Mouse (Mus musculus) midbrain, embryonic 13.5 days (tissue): Measurements from ENCODE around the gene Nwd2. TPM values are rescaled to one million over a fixed set of nuclear protein-coding genes. Genes with fewer than 3 reads are reported as not detected.

ENCODE experiments used
- ATAC-seq: fragments of 200-750 bp; cut with Nextera tagmentation; 2 replicates; pipeline ENCODE4 v1.8.0; 2017; ENCODE audit warnings: mild to moderate bottlenecking, moderate TSS enrichment, moderate library complexity
- H3K27ac ChIP-seq: fragments of 300-500 bp; sonication (generic); 2 replicates; pipeline ENCODE4 v1.5.1; 2015; ENCODE audit warnings: inconsistent platforms, mild to moderate bottlenecking, moderate library complexity
- H3K27me3 ChIP-seq: fragments of 300-500 bp; sonication (generic); 2 replicates; pipeline ENCODE4 v1.6.1; 2015; ENCODE audit warnings: mild to moderate bottlenecking, inconsistent platforms
- H3K36me3 ChIP-seq: fragments of 300-500 bp; sonication (generic); 2 replicates; pipeline ENCODE4 v1.6.1; 2015; ENCODE audit warnings: mild to moderate bottlenecking, inconsistent platforms
- H3K4me1 ChIP-seq: fragments of 300-500 bp; sonication (generic); replicated peaks from 2 replicates; pipeline ENCODE4 v1.6.1; 2015; ENCODE audit warnings: inconsistent platforms
- H3K4me2 ChIP-seq: fragments of 300-500 bp; sonication (generic); replicated peaks from 2 replicates; pipeline ENCODE4 v1.6.1; 2015; ENCODE audit warnings: moderate library complexity, mild to moderate bottlenecking, inconsistent platforms
- H3K4me3 ChIP-seq: fragments of 300-500 bp; sonication (generic); replicated peaks from 2 replicates; pipeline ENCODE4 v1.5.1; 2015; ENCODE audit warnings: mild to moderate bottlenecking, inconsistent platforms
- H3K9ac ChIP-seq: fragments of 300-500 bp; sonication (generic); replicated peaks from 2 replicates; pipeline ENCODE4 v1.6.1; 2015; ENCODE audit warnings: mild to moderate bottlenecking, inconsistent platforms
- H3K9me3 ChIP-seq: fragments of 300-500 bp; sonication (generic); 2 replicates; pipeline ENCODE4 v1.6.1; 2016; ENCODE audit warnings: mild to moderate bottlenecking, inconsistent platforms
- WGBS: fragments of 180-500 bp; shearing (Covaris S2); methylation state at CpG from one replicate; pipeline ENCODE4 v1.1.7; 2015; 5-methylcytosine and 5-hydroxymethylcytosine counted together
- polyA plus RNA-seq: library from polyadenylated mRNA; unstranded; fragments of >200 nt; fragmentation: Nextera tagmentation; extraction: Ambion mirVana; gene quantifications from 2 replicates; pipeline ENCODE4 v1.2.1, GENCODE M21; 2015

Nwd2 gene
- 4.3 and 4.5 TPM in 2 replicates for polyA plus RNA-seq

DNA sequence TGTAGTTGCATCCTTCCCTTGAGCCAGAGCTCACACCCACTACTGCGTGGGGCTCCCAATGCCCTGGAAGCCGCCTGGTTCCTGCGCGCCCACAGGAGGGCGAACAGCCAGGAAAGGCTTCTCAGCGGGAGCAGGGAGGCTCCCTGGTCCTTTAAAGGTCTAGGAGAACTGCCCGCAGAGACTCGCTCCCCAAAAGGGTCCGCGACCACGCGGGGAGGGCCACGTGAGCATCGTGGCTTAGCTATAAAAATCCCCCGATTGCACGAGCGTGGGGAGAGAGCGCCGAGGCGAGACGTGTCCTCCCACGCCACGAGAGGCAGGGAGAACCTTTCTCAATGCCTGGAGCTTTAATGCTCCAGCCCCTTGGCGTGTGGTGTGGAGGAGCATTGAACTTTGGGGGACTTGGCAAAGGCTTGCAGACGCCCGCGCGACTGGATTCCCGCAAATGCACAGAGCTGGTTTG, at the start of gene Nwd2:
Gene Nwd2, plus strand, starts transcription at position 33 of the 463 bp plus-strand sequence.
- WGBS: 2% methylated on average over 29 of the region's 29 CpGs
- Histone ChIP-seq H3K4me1 (peaks cover 14% of the 10 kb centered on the region), H3K27ac (0 out of 2 replicates have a peak within 1 kb of the TSS, but pooled peaks have one; percentile 16), H3K27me3 (peaks cover 44% of the 10 kb centered on the region), H3K9ac (peak within 1 kb of the TSS; percentile 79), H3K4me2 (peak within 1 kb of the TSS; percentile 100), H3K36me3 (no peaks in the 10 kb centered on the region), H3K4me3 (peak within 1 kb of the TSS; percentile 73), H3K9me3 (no peaks in the 10 kb centered on the region)
- ATAC-seq: peak; percentile 35

DNA sequence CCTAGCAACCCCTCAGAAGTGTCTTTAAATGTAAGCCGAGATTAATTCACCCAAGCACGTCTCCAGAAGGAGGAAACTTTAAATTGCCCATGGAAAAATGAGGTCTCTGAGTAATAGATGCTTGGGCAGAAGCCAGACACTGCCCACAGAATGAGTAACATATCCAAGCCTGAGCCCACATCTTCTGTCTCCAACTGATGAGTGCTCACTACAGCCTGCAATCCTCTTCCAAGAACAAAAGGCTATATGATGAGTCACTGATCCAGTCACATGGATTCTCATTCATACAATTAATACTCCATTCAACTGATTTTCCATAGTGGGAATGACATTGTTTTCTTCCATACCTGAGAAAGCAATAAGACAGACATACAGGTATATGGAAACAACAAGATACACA, 41.5 kb upstream of the Nwd2 start:
- no peaks in the 10 kb centered on the region for H3K9me3 ChIP-seq
- no peaks in the 10 kb centered on the region for H3K27me3 ChIP-seq
- H3K4me1 ChIP-seq: no peaks in the 10 kb centered on the region
- H3K9ac ChIP-seq: no peak overlapping the region
- H3K36me3 ChIP-seq: no peaks in the 10 kb centered on the region
- H3K27ac ChIP-seq: no peak overlapping the region
- WGBS: 84% methylated on average over 2 of the region's 2 CpGs
- ATAC-seq: no peak
- H3K4me3 ChIP-seq: no peak overlapping the region
- H3K4me2 ChIP-seq: no peak overlapping the region

DNA sequence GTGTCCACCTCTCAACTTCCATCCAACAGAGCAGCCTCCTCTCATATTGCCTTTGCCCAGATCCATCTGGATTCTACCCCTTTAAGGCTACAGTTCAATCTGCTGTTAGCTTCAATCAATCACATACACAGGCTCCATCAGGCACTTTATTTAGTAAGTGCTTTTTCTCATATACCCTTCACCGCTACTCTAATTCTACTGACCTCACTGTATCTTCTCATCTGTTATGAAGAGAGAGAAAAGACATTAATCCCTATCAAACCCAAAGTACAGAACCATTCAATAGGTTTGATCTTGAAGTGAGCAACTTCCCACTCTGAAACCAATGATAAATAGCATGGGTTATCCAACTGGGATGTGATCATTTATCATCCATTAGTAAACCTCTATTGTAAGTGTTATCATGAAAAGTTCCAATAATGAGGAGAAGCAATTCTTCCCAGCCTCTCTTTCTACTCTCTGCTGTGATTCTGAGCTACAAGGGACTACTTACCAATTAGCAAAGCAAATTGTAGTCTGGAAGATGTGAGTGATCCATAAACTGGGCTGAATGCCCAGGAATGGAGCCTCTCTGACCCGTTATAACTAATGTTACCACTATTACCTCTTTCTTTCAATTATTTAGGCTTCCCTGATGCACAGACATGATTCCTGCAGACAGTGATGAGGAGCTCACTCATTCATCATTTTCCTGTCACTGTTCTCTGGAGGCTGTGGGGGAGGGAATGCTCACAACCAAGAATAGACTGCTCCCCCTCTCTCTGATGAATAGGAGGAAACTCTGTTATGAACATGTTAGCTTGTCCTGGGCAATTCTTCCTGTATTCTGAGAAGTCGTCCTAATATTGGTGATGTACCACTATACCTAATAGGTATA, 31.9 kb upstream of the Nwd2 start:
- 82% methylated on average over 3 of the region's 3 CpGs for WGBS
- Histone ChIP-seq H3K27me3 (no peaks in the 10 kb centered on the region), H3K9me3 (no peaks in the 10 kb centered on the region), H3K4me2 (no peak overlapping the region), H3K9ac (no peak overlapping the region), H3K36me3 (no peaks in the 10 kb centered on the region), H3K27ac (no peak overlapping the region), H3K4me3 (no peak overlapping the region), H3K4me1 (no peaks in the 10 kb centered on the region)
- no peak for ATAC-seq

DNA sequence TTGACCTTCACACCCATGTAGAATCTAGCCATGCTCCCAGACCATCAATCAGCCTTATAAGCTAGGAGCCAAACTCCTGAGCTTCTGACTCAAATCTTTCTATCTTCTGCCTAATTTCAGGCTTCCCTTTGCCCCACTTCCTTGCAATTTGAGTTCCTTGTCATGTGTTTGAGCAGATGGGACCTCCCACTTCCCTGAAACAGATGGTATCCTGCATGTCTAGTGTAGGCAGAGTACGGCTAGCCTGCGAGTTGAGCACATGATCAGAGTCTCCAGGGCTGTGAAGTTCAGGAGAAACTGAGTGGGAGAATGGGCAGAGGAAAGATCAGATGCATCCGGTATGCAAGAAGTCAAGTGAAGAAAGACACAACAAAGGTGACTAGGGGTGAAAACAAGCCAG, 24.8 kb upstream of the Nwd2 start:
- H3K27me3 ChIP-seq: no peaks in the 10 kb centered on the region
- no peak overlapping the region for H3K4me2 ChIP-seq
- H3K4me3 ChIP-seq: no peak overlapping the region
- no peaks in the 10 kb centered on the region for H3K36me3 ChIP-seq
- H3K27ac ChIP-seq: no peak overlapping the region
- H3K9ac ChIP-seq: no peak overlapping the region
- 84% methylated on average over 3 of the region's 3 CpGs for WGBS
- 0 out of 2 replicates have a peak, but pooled peaks cover 3% of the 10 kb centered on the region for H3K4me1 ChIP-seq
- ATAC-seq: no peak
- H3K9me3 ChIP-seq: no peaks in the 10 kb centered on the region

DNA sequence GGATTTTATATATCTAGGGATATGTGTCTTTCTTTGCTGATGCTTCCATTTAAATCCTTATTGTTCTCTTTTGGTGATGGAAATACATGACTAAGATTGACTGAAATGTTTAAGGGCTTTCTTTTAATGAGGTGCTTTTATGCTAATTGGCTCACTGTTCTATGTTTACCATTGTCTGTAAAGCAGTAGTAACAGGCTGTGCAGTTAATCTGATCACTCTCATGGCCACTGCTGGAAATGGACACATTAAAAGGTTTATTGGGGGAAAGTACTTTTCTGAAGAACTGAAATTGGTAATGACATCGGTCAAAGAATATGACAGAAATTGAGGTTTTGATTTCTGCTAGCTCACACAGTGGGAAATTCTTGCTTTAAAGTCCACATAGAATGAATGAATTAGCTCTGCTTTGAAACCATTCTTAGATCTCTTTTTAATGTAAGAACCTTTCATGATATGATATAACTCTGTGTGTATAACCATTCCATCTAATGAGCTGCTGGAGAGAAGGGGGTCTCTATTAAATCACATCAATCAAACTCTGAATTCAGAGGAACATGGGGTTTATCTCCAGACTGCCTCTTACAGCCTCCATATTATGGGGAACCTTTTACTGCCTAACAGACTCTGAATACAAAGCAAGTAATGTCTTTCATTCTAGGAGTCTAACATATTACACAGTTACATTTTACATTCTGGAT, 20.9 kb upstream of the Nwd2 start:
- Histone ChIP-seq H3K4me3 (no peak overlapping the region), H3K36me3 (no peaks in the 10 kb centered on the region), H3K27ac (no peak overlapping the region), H3K27me3 (no peaks in the 10 kb centered on the region), H3K9ac (no peak overlapping the region), H3K9me3 (no peaks in the 10 kb centered on the region), H3K4me2 (no peak overlapping the region), H3K4me1 (0 out of 2 replicates have a peak, but pooled peaks cover 3% of the 10 kb centered on the region)
- ATAC-seq: peak; percentile 60
- 70% methylated on average over 1 of the region's 1 CpGs for WGBS

DNA sequence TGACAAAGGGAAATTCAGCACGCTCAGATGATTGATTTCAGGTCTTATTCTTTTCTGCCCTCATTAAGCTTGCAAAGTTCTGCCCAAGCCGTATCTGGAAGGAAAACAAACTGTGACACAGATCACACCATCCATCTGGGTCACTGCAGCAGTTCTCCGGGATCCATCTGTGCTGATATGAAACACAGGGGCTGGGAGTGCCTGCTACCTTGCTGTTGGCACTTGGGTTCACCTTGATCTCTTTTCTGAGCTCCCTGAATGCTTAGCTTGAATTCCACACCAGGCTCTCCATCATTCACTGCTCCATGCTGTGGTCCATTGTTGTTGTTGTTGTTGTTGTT, 20.4 kb upstream of the Nwd2 start:
- no peak overlapping the region for H3K27ac ChIP-seq
- 61% methylated on average over 3 of the region's 3 CpGs for WGBS
- no peaks in the 10 kb centered on the region for H3K27me3 ChIP-seq
- H3K4me2 ChIP-seq: no peak overlapping the region
- H3K9me3 ChIP-seq: no peaks in the 10 kb centered on the region
- no peak for ATAC-seq
- 0 out of 2 replicates have a peak, but pooled peaks cover 3% of the 10 kb centered on the region for H3K4me1 ChIP-seq
- no peaks in the 10 kb centered on the region for H3K36me3 ChIP-seq
- H3K4me3 ChIP-seq: no peak overlapping the region
- H3K9ac ChIP-seq: no peak overlapping the region

DNA sequence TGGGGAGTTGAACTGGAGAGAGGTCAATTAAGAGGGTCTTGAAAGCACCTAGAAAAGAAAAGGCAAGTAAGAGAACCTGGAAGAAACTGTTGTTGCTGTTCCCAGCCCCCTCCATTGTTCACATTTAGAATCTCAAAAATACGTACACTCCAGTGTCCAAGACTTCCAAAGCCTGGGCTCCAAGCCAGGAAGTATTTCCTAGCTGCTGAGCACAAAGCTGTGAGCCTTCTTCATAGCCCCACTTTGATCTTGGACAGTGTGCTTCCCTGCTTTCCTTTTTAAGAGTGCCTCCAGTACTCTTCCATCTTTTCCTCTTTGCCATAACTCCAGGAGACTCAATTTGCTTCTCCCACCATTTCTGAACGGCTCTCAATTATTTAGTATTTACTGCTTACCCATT, 14.3 kb upstream of the Nwd2 start:
- no peaks in the 10 kb centered on the region for H3K27me3 ChIP-seq
- no peaks in the 10 kb centered on the region for H3K9me3 ChIP-seq
- H3K9ac ChIP-seq: no peak overlapping the region
- ATAC-seq: no peak
- no peak overlapping the region for H3K4me2 ChIP-seq
- no peak overlapping the region for H3K4me3 ChIP-seq
- H3K4me1 ChIP-seq: no peaks in the 10 kb centered on the region
- no peak overlapping the region for H3K27ac ChIP-seq
- 62% methylated on average over 2 of the region's 2 CpGs for WGBS
- H3K36me3 ChIP-seq: no peaks in the 10 kb centered on the region

DNA sequence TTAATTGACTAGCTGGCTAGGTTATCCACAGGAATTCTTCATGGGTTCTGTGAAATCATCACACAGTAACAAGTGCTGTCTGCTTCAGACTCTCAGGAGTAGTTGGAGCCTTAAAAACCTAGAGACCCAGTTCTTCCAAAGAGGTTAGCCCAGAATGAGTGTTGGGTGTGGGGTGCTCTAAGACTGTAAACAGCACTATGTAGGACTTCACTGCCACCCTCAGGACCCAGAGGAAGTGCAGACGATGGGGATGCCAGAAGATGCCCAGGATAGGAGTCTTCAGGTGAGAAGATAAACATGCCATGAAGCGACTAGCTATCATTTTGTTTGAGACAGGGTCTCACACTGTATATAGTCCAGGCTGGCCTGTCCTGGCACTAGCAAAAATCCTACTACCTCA, 715 bp upstream of the Nwd2 start:
- Histone ChIP-seq H3K4me2 (no peak overlapping the region), H3K4me1 (peaks cover 14% of the 10 kb centered on the region), H3K27ac (no peak overlapping the region), H3K9ac (no peak overlapping the region), H3K9me3 (no peaks in the 10 kb centered on the region), H3K27me3 (peaks cover 44% of the 10 kb centered on the region), H3K4me3 (no peak overlapping the region), H3K36me3 (no peaks in the 10 kb centered on the region)
- 38% methylated on average over 2 of the region's 2 CpGs for WGBS
- ATAC-seq: peak; percentile 34; the same call in 1 of the 2 replicates

DNA sequence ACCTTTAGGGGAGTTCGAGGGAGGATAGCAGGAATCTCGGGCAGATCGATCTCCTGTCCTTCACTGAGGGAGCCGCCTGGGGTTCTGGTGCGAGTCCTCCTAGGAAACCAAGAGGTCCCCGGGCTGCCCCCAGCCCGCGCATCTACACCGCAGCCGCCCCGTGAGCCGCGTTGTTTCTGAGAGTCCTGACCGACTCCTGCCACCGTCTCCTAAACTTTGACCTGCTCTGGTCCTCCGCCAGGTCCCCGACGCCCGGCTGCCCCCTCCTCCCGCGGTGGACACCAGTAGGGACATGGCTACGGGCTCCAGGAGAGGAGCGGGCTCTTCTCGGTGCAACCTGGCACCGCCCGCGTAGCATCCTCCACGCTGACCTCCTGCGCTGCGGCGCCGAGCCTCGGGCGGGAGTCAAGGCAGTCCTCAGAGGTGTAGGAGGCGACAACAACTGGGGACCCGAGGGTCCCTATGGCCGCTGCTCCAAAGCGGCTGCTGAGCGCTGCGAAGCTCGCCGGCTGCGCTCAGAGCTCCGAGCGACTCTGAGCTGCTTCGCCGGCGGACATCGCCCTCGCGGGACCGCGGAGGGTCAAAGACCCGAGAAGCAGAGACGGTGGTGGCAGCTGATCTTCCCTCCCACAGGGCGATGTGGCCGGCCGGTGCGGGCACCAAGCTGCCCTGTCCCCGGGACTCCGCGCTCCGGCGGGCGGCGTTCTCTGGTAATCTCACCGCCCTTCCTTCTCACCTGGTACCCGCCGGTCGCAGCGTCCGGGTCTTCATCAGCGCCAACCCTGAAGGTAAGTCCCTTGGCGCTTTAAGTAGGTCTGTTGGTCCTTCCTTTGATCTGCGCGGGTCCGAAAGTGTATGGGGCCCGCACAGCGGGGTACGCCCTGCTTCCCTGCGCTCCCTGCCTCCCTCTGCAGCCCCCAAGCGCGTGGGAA, 897 bp downstream of the Nwd2 start:
- peak; percentile 81 for ATAC-seq
- WGBS: under 1% methylated on average over 81 of the region's 83 CpGs
- Histone ChIP-seq H3K4me2 (peak overlapping the region; percentile 100), H3K36me3 (no peaks in the 10 kb centered on the region), H3K27me3 (peaks cover 44% of the 10 kb centered on the region), H3K9me3 (no peaks in the 10 kb centered on the region), H3K27ac (0 out of 2 replicates have a peak overlapping the region, but pooled peaks have one; percentile 16), H3K4me1 (peaks cover 14% of the 10 kb centered on the region), H3K4me3 (peak overlapping the region; percentile 73), H3K9ac (peak overlapping the region; percentile 79)

DNA sequence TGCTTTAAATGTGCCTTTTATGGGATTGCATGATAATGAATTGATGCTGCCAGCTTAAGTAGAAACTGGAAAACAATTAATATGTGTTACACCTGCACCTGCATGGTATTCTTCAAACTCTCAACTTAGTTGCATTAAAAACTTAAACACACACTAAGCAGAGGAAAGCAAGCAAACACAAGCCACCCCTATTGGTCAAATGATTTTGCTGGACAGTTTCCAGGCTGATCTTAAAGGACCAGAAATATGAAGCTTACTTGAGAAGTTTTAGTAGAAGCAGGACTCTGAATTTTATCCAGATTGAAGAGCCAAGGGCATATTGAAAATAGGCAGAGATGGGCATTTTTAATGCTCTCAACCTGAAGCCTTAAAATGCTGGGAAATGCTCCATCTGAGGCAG, 2.9 kb downstream of the Nwd2 start:
- Histone ChIP-seq H3K4me2 (no peak overlapping the region), H3K27ac (no peak overlapping the region), H3K27me3 (peaks cover 44% of the 10 kb centered on the region), H3K9ac (no peak overlapping the region), H3K9me3 (no peaks in the 10 kb centered on the region), H3K36me3 (no peaks in the 10 kb centered on the region), H3K4me3 (no peak overlapping the region), H3K4me1 (peaks cover 14% of the 10 kb centered on the region)
- no peak for ATAC-seq

DNA sequence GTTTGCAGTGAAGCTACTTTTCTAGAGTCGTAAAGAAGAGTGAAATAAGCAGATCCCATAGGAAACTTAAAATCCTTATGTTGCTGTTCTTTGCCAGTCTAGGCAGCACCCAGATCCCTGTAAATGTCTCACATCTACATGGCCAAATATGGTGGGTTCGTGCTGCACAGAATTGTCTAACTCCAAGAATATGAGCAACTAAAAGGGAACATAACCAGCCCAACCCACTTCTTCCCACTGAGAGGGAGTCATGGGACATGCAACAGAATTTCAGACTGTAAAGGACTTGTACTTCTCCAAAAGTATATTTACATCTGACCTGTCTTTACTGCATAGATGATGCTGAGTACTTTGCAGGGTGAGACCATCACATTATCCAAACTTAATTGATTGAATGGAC, 3.8 kb downstream of the Nwd2 start:
- no peak for ATAC-seq
- no peaks in the 10 kb centered on the region for H3K9me3 ChIP-seq
- 93% methylated on average over 2 of the region's 2 CpGs for WGBS
- no peak overlapping the region for H3K27ac ChIP-seq
- H3K4me3 ChIP-seq: no peak overlapping the region
- no peak overlapping the region for H3K4me2 ChIP-seq
- peaks cover 41% of the 10 kb centered on the region for H3K27me3 ChIP-seq
- H3K9ac ChIP-seq: no peak overlapping the region
- no peaks in the 10 kb centered on the region for H3K36me3 ChIP-seq
- H3K4me1 ChIP-seq: peaks cover 14% of the 10 kb centered on the region
